Mouse (Mus musculus) CH12.LX (cell line): ENCODE measurements around the gene Dnajc8. TPM values are rescaled to one million over a fixed set of nuclear protein-coding genes. Genes with fewer than 3 reads are reported as not detected.
"Not testable (repeated sequence)": the region's sequence is repeated elsewhere in the genome, so short reads cannot be mapped to it uniquely, and the experiment has no call there.

Source experiments
- DNase-seq: peaks from one replicate; pipeline ENCODE4 v3.0.0-alpha.2; 2013; ENCODE audit errors: extremely low read depth
- H3K27ac ChIP-seq: 2 replicates; pipeline ENCODE4 v1.5.1; 2012; ENCODE audit warnings: low read depth, mild to moderate bottlenecking, control low read depth, moderate library complexity; ENCODE audit not compliant: insufficient read depth
- H3K27me3 ChIP-seq: replicated peaks from 2 replicates; pipeline ENCODE3; 2012; ENCODE audit warnings: inconsistent platforms
- H3K36me3 ChIP-seq, 2 experiments: replicated peaks in 1 of 2; 2 replicates each; pipeline versions ENCODE3 to v1.6.1; 2012; ENCODE audit warnings: inconsistent platforms in 1 of 2, low read length in 1 of 2, mild to moderate bottlenecking in 1 of 2, mixed read lengths in 1 of 2, moderate library complexity in 1 of 2; ENCODE audit not compliant: control insufficient read depth in 1 of 2, insufficient read depth in 1 of 2
- H3K4me1 ChIP-seq, 2 experiments: 2 replicates each; pipeline ENCODE4 v1.6.1; 2012; ENCODE audit warnings: inconsistent platforms in 1 of 2, moderate library complexity in 1 of 2; ENCODE audit not compliant: insufficient read depth in 2 of 2, control insufficient read depth in 1 of 2
- H3K4me2 ChIP-seq: 2 replicates; pipeline ENCODE4 v1.6.1; 2012; ENCODE audit warnings: low read depth, mild to moderate bottlenecking, control low read depth; ENCODE audit not compliant: poor library complexity, insufficient read depth, severe bottlenecking
- H3K4me3 ChIP-seq, 3 experiments: fragments of 150-350 bp in 1 of 3; sonication (generic) in 1 of 3; replicated peaks in 1 of 3; 2 replicates each; pipeline versions ENCODE3 to v1.5.1; 2011 to 2012; ENCODE audit warnings: low read depth in 2 of 3, low read length in 2 of 3, mild to moderate bottlenecking in 2 of 3, moderate library complexity in 2 of 3, control low read depth in 1 of 3, improper control_type of control experiment in 1 of 3, inconsistent platforms in 1 of 3, mixed read lengths in 1 of 3; ENCODE audit not compliant: poor library complexity in 1 of 3
- H3K79me2 ChIP-seq: replicated peaks from 2 replicates; pipeline ENCODE4 v1.6.1; 2012; ENCODE audit warnings: mild to moderate bottlenecking, moderate library complexity; ENCODE audit not compliant: control insufficient read depth, poor library complexity, insufficient read depth, severe bottlenecking; ENCODE audit errors: extremely low read depth
- H3K9ac ChIP-seq: 2 replicates; pipeline ENCODE4 v1.6.1; 2012; ENCODE audit warnings: low read depth, mild to moderate bottlenecking, control low read depth, moderate library complexity; ENCODE audit not compliant: insufficient read depth
- H3K9me3 ChIP-seq: replicated peaks from 2 replicates; pipeline ENCODE3; 2012; ENCODE audit warnings: low read length, inconsistent platforms, mixed read lengths
- MYC ChIP-seq: IDR thresholded peaks from 2 replicates; pipeline ENCODE4 v1.6.1; 2011; ENCODE audit warnings: low read depth, mild to moderate bottlenecking, improper control_type of control experiment, low read length
- POLR2A ChIP-seq: IDR thresholded peaks from 2 replicates; pipeline ENCODE4 v1.6.1; 2011; ENCODE audit warnings: low read depth, mild to moderate bottlenecking, improper control_type of control experiment, low read length
- POLR2AphosphoS2 ChIP-seq: IDR thresholded peaks from 2 replicates; pipeline ENCODE4 v1.6.1; 2011; ENCODE audit warnings: low read depth, low read length, improper control_type of control experiment
- TBP ChIP-seq: conservative IDR thresholded peaks from 2 replicates; pipeline ENCODE4 v1.6.1; 2011; ENCODE audit warnings: low read depth, low read length, improper control_type of control experiment
- dilution Hi-C: fragments of 300-500 bp; cut with MboI; formaldehyde crosslinking; loops from 2 replicates; pipeline ENCODE4 v1.14.3; 2020; ENCODE audit warnings: low sequenced_read_pairs; ENCODE audit not compliant: extremely low pct_unique_long_range_greater_than_20kb, extremely low pct_ligation_motif_present
- in situ Hi-C: fragments of 300-500 bp; cut with MboI; formaldehyde crosslinking; loops from 3 replicates; pipeline ENCODE4 v1.14.3; 2019; ENCODE audit warnings: low sequenced_read_pairs, low pct_ligation_motif_present, low pct_unique_long_range_greater_than_20kb, mixed read lengths
- polyA plus RNA-seq: library from polyadenylated mRNA; unstranded; fragments of >175 nt; gene quantifications from 2 replicates; pipeline ENCODE4 v1.2.1, GENCODE M21; 2012; ENCODE audit warnings: low read depth; ENCODE audit not compliant: insufficient read length
- total RNA-seq, 2 experiments: library from RNA; depleted of rRNA; stranded (reverse); fragments of 300-350 nt in 1 of 2; fragments of >200 nt in 1 of 2; gene quantifications; 2 replicates each; pipeline ENCODE4 v1.2.3; 2012 to 2014

Dnajc8 gene
- total and polyA plus RNA-seq, 3 experiments: 117 to 319 (median 187) TPM

- H3K9me3 ChIP-seq: peaks cover 2% of the 10 kb centered on the region
- H3K27ac ChIP-seq: no peak overlapping the region
- no peaks in the 10 kb centered on the region for H3K27me3 ChIP-seq
- H3K4me1 ChIP-seq: peaks cover under 1 to 17% of the 10 kb centered on the region in 2 experiments; a peak in 3 of 4 replicates
- H3K36me3 ChIP-seq: no peaks in the 10 kb centered on the region
- TF ChIP-seq POLR2A (no peak), MYC (no peak), POLR2AphosphoS2 (no peak), TBP (no peak)
- no peaks in the 10 kb centered on the region for H3K79me2 ChIP-seq
- H3K4me3 ChIP-seq: no peak overlapping the region
- dilution Hi-C loops (no loop called here), in situ Hi-C loops (loop anchor here (10.0 kb wide), 1 partner anchor 46 kb away; no protein-coding TSS in a partner anchor)
- no peak overlapping the region for H3K9ac ChIP-seq
- DNase-seq: no peak
- no peak overlapping the region for H3K4me2 ChIP-seq
These were observed 65.1 kb downstream of the Dnajc8 start for GRCm38 (mm10) chr4:132600465-132600864.

- H3K27ac ChIP-seq, H3K9me3 ChIP-seq, H3K36me3 ChIP-seq, H3K27me3 ChIP-seq, H3K4me2 ChIP-seq, DNase-seq, H3K79me2 ChIP-seq, H3K4me3 ChIP-seq, dilution Hi-C loops, H3K9ac ChIP-seq: not testable (repeated sequence)
- peaks cover 5 to 20% of the 10 kb centered on the region in 2 experiments; a peak in 3 of 4 replicates for H3K4me1 ChIP-seq
- in situ Hi-C loops: loop anchor here (10.0 kb wide), 1 partner anchor 46 kb away; no protein-coding TSS in a partner anchor
These were observed 65.9 kb downstream of the Dnajc8 start for GRCm38 (mm10) chr4:132601242-132601641.

Other genes with a start within 250 kb of the Dnajc8 start
- 0.38 and 0.51 TPM in 2 replicates for gene Rab42, start 232.2 kb upstream of the Dnajc8 start, total RNA-seq (2012; rRNA removed)
- not detected in 2 replicates for gene Rab42, start 232.2 kb upstream of the Dnajc8 start, total RNA-seq (2014; rRNA removed)
- 0.31 TPM in 1 of 2 replicates, not detected in the other for gene Rab42, start 232.2 kb upstream of the Dnajc8 start, polyA plus RNA-seq
- 71.5 and 86.5 TPM in 2 replicates for gene Trnau1ap, start 206.0 kb upstream of the Dnajc8 start, total RNA-seq (2012; rRNA removed)
- 70.6 and 80.5 TPM in 2 replicates for gene Trnau1ap, start 206.0 kb upstream of the Dnajc8 start, total RNA-seq (2014; rRNA removed)
- gene Trnau1ap, start 206.0 kb upstream of the Dnajc8 start, polyA plus RNA-seq: 60.7 and 64.4 TPM in 2 replicates
- gene Rcc1, start 181.9 kb upstream of the Dnajc8 start, total RNA-seq (2012; rRNA removed): 93.6 and 126 TPM in 2 replicates
- gene Rcc1, start 181.9 kb upstream of the Dnajc8 start, total RNA-seq (2014; rRNA removed): 148 and 150 TPM in 2 replicates
- gene Rcc1, start 181.9 kb upstream of the Dnajc8 start, polyA plus RNA-seq: 149 and 170 TPM in 2 replicates
- gene Phactr4, start 113.1 kb upstream of the Dnajc8 start, total RNA-seq (2012; rRNA removed): 1.0 and 1.4 TPM in 2 replicates
- 0.72 and 0.95 TPM in 2 replicates for gene Phactr4, start 113.1 kb upstream of the Dnajc8 start, total RNA-seq (2014; rRNA removed)
- gene Phactr4, start 113.1 kb upstream of the Dnajc8 start, polyA plus RNA-seq: 9.6 and 9.9 TPM in 2 replicates
- gene Med18, start 71.6 kb upstream of the Dnajc8 start, total RNA-seq (2012; rRNA removed): 17.6 and 20.9 TPM in 2 replicates
- gene Med18, start 71.6 kb upstream of the Dnajc8 start, total RNA-seq (2014; rRNA removed): 13.9 and 15.5 TPM in 2 replicates
- 12.7 TPM in 2 replicates for gene Med18, start 71.6 kb upstream of the Dnajc8 start, polyA plus RNA-seq
- 44.3 and 68.1 TPM in 2 replicates for gene Sesn2, start 25.0 kb upstream of the Dnajc8 start, total RNA-seq (2012; rRNA removed)
- 35.4 and 35.6 TPM in 2 replicates for gene Sesn2, start 25.0 kb upstream of the Dnajc8 start, total RNA-seq (2014; rRNA removed)
- gene Sesn2, start 25.0 kb upstream of the Dnajc8 start, polyA plus RNA-seq: 31.5 and 40.1 TPM in 2 replicates
- 263 and 292 TPM in 2 replicates for gene Atpif1, start 1.9 kb upstream of the Dnajc8 start, total RNA-seq (2012; rRNA removed)
- 342 and 353 TPM in 2 replicates for gene Atpif1, start 1.9 kb upstream of the Dnajc8 start, total RNA-seq (2014; rRNA removed)
- 397 TPM in 2 replicates for gene Atpif1, start 1.9 kb upstream of the Dnajc8 start, polyA plus RNA-seq
- 0.04 TPM in 1 of 2 replicates, not detected in the other for gene Ptafr, start 28.5 kb downstream of the Dnajc8 start, total RNA-seq (2012; rRNA removed)
- 0.31 and 0.34 TPM in 2 replicates for gene Ptafr, start 28.5 kb downstream of the Dnajc8 start, total RNA-seq (2014; rRNA removed)
- 0.65 and 1.1 TPM in 2 replicates for gene Ptafr, start 28.5 kb downstream of the Dnajc8 start, polyA plus RNA-seq
- gene Eya3, start 103.4 kb downstream of the Dnajc8 start, total RNA-seq (2012; rRNA removed): 24.4 and 28.6 TPM in 2 replicates
- 27.4 and 31.0 TPM in 2 replicates for gene Eya3, start 103.4 kb downstream of the Dnajc8 start, total RNA-seq (2014; rRNA removed)
- gene Eya3, start 103.4 kb downstream of the Dnajc8 start, polyA plus RNA-seq: 50.0 and 54.8 TPM in 2 replicates
- gene Xkr8, start 197.0 kb downstream of the Dnajc8 start, total RNA-seq (2012; rRNA removed): 6.2 and 8.6 TPM in 2 replicates
- 3.7 and 3.8 TPM in 2 replicates for gene Xkr8, start 197.0 kb downstream of the Dnajc8 start, total RNA-seq (2014; rRNA removed)
- 4.9 and 5.5 TPM in 2 replicates for gene Xkr8, start 197.0 kb downstream of the Dnajc8 start, polyA plus RNA-seq
- 20.9 and 24.0 TPM in 2 replicates for gene Smpdl3b, start 221.7 kb downstream of the Dnajc8 start, total RNA-seq (2012; rRNA removed)
- 3.6 and 4.6 TPM in 2 replicates for gene Smpdl3b, start 221.7 kb downstream of the Dnajc8 start, total RNA-seq (2014; rRNA removed)
- 2.9 TPM in 2 replicates for gene Smpdl3b, start 221.7 kb downstream of the Dnajc8 start, polyA plus RNA-seq
- gene Rpa2, start 232.8 kb downstream of the Dnajc8 start, total RNA-seq (2012; rRNA removed): 80.2 and 108 TPM in 2 replicates
- 142 and 157 TPM in 2 replicates for gene Rpa2, start 232.8 kb downstream of the Dnajc8 start, total RNA-seq (2014; rRNA removed)
- gene Rpa2, start 232.8 kb downstream of the Dnajc8 start, polyA plus RNA-seq: 97.9 and 103 TPM in 2 replicates